Mouse (Mus musculus) gastrocnemius, adult 8-10 months (tissue): ENCODE measurements at regions not wholly inside any gene's neighbourhood (a gene's known extent, or its start where the extent isn't known, plus 50 kb on each side); places are given as distances from the start of the nearest gene placed in this dataset.
A peak's percentile ranks its signal among the peaks of the same experiment; 100 is the strongest.

Experiments
- DNase-seq, 2 experiments: peaks; one replicate each; pipeline ENCODE4 v3.0.0; 2022; ENCODE audit warnings: low spot score in 2 of 2

DNA sequence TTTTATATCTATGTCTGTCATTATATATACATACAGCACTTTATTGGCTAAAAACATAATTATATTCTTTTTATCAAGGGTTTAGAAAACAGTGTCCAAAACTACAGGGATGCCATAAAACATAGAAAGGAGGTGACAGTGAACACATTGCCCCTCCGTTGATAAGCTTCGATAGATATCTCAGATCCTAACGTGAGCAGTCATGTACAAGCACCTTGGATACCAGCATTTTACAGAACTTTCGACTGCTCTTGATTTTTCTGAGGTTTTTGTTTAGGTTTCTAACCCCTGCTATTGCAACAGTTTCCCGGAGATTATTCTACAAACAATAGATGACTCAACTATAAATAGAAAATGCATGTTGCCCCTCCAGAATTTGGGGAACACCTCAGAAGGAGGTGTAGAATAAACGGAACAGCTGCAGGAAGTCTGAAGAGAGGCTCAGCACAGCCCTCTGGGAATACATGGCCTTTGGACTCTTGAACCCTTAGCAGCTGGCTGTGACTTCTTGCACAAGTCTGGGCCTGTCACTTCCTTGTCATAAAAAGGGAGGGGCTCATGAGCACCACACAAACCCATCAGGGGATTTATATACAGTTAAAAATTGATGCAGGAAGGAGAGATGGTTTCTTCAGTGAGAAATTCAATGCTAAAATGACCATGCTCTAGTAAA is 87.1 kb upstream of the Gpc5 start:
- no peak for DNase-seq

DNA sequence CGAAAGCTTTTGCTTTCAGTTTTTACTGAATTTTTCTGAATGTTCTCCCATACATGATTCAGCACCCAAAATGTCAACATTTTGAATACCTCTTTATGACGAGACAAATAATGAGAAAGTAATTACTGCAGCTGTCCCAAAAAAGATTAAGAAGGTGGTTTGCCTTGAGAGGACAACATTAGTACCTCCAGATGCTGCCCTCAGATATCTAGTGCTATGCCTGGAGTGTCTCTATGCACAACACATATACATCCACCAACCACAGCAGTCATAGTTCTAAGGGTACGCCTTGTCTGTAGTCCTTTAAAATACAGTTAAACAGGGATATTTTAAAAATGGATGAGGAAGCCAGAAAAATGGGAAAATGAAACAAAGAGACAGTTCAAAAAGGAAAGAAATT is 81.1 kb upstream of the Gpc5 start:
- DNase-seq: no peak

DNA sequence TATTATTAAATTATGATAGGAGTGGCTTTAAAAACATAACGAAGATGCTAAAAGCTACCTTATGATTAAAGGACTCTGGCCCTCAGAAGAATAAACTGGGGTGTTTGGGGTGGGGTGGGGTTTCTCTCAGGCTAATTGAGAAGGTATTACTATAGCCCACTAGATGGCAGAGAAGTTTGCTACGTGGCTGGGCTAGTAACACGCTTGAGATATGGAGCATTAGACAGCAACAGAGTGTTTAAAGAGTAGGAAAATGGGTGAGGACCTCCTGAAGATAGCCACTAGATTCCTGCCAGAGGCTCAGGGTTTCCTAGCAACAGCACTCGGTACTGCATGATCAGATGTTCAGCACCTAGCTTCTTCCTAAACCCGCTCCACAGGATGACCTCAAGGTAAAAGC is 76.7 kb upstream of the Gpc5 start:
- no peak for DNase-seq

DNA sequence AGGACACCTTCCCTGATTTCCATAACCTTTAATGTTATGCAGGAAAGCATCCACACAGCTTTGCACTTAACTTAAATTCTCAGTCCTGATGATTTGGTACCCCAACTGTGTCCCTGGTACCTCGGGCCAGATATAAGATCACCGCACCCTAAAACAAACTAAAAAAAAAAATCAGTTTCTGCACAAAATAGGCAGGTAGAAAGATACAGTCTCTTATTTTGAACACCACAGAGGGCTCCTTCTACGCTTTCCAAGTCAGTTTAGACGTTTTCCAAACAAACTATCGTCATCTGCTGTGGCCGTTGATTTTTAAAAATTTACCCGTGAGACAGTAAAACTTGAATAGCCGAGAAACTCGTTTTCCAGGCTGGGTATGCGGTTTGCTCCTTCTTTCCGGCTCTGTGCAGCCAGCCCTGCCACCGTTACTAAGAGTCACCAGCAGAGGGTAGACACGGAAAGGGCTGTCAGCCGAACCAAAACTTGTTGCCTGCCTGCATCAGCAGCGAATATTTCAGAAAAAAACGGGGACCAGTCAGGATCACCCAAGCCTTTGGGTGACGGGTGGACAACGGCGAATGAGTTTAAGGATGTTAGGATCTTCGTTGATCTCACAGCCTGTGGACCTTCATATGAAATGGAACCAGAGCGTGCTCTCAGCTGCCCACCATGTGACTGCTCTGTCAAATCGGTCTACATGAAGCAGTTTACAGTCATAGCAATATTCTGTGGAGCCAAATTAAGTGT is 74.4 kb upstream of the Gpc5 start:
- no peak for DNase-seq

DNA sequence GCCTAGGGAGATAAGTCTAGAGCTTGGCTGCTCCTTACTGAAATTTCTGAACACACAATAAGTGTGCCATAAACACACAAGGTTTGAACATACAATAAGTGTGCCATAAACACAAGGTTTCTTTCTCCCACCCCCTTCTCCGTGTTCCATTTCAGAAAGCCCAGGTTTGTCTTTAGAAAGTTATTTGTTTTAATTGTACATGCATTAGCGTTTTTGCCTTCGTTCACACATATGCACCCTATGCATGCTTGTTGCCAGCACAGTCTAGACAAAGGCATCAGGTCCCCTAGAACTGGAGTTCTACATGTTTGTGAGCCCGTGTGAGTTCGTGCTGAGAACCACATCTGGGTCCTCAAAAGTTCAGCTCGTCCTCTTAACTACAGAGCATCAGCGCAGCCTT is 64.0 kb upstream of the Gpc5 start:
- no peak for DNase-seq

DNA sequence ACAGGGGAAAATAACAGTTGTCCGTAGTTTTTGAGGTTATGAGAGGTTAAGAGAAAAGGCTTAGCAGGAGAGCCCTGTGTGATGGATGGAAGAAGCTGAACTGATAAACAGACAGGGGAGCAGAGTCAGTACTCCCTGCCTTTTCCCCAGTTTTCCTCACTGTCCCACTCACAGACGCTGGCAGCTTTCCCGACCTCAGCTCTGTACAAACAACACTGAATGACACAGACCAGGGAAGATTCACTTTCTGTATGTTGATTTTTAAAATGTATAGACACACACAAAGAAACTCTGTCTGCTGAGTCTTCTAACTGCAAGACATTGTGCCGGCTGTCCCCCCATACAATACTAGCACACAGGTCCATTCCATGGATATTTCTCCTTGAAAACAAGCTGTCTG is 60.3 kb upstream of the Gpc5 start:
- DNase-seq: no peak

DNA sequence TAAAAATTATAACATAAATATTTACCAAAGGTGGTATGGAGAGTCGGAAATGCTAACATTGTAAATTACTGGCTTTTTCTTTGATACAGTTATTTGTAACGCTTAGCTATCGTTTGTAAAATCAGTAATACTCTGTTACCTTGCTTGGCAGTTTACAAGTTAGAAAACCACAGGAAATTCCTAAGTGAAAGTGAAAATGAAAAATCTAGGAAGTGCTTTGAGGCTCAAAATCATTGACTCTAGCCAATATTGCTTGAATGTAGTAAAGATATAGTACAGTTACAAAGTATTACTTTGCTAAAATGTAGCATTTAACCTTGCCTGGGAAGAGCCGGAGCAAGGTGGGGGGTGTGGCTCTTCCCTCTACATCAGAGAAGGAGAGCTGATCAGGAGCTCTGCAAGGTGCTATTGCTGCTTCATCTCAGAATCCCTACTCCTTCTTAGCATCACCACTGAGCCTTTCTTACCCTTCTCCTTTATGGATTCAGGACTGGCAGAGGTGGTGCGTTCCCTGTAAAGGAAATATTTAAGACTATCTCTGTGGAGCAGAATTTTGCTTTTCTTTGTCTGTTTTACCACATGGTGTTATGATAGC is 58.5 kb upstream of the Gpc5 start:
- no peak for DNase-seq

DNA sequence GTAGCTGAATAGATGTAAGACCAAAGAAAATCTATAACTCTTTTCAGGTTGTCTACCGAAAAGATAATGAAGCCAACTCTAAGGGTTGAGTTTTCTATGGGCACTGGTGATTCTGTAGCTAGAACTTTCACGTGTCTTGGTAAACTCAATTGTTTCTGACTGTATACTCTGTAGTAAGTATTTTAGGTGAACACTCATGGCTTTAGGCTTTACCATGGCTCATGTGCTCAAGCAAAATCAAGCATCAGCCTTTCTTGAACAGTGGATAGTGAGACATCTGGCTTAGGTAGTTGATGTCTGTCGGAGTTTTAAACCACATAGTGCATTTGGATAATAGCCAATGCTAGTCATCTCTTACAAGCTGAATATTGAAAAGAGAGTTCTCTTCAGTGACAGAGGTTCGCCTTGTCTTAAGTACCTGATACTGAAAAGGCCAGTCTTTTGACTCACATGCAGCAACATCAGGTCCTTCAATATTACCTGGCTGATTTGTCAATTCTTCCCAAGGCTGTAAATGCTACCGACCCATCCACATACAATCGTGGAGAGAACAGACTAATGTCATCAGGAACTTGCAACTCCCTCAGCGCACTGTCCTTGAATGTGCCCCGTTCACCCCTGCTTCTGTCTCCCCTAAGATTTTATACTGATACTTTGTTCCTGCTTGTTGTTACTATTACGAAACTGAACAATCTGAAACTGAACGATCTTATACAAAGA is 57.1 kb upstream of the Gpc5 start:
- DNase-seq: no peak

DNA sequence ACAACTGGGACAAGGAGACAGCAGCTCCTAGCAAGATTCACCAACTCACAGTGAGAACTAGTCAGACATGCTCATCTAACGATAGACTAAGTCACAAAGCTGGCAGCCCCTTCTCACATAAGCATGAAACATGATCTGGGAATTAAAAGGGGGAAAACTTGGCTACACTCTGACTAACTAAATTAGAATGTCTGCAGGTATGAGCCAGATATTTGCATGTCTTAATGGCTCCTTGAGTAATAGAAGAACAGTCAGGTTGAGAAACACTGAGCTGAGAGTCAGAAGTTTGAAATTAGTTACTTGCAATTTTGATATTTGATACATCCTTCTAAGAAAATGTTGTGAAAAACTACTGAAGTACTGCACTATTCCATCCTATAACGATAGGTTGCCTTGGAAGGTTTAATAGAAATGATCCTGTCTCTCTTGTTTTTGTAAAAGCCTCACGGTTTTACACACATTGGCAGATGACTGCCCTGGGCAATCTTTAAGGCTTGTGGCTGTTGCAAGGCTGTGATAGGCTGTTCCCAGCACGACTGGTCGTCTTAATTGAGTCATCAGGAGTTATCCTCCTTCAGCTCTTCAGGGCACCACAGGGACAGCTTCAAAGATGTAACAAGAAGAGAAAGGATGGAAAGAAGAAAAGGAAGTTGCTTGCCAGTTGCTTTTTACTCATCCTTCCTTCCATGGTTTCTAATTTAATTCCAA is 54.8 kb upstream of the Gpc5 start:
- no peak for DNase-seq

DNA sequence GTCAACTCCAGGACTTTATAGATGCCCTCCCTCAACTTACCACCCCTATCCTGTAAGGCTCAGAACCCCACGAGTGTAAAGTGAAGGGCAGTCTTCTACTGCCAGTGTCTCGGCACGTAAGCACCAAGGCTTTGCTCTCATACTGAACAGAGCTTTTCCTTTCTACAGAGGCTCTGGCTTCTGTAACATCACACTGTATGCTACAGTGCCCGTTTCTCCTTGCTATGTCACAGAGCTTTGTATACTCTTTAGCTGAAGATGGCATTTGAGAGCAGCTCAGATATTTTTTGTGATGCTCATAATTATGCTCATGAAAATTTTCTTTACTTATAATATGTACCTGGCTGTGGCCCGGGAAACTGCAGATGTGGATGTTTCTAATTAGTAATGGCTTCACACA is 53.2 kb upstream of the Gpc5 start:
- DNase-seq: no peak

DNA sequence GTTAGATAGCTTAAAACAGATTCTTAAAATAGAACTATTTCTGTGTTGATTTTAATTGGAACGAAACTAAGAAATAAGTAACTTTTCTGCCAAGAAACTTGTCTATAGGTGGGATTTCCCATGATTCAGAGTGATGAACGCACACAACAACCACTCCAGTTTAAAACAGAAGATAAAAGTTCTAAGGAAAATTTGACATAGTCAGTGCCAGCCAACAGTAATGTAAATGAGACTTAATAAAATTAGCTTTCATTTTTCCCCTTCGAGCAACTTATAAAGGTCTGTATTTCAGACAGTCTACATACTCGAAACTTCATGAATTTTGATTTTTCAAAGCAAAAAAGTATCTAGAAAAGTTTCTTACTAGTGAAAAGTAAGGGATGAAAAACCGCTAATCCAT is 52.5 kb upstream of the Gpc5 start:
- no peak for DNase-seq

DNA sequence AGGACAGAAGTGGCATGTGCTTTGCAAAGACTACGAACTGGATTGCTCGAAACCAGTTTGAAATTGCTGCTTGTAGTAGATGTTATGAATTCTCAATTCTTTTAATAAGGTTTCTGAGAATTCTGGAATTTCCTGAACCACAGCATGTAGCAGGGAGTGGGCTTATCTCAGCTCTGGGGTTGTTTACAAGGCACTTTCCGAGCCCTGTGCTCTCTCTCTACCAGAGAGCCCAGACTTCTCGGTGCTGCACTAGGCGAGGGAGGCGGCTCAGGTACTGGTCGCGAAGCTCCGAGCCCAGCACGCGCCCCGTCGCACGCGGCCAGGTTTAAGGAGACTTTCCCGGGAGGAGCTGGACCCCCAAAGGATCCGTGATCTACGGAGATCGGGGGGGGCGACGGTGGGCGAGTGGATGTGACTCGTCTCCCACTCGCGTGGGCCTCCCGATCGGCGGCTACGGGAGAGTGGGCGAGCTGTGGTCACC is 51.9 kb upstream of the Gpc5 start:
- no peak for DNase-seq

DNA sequence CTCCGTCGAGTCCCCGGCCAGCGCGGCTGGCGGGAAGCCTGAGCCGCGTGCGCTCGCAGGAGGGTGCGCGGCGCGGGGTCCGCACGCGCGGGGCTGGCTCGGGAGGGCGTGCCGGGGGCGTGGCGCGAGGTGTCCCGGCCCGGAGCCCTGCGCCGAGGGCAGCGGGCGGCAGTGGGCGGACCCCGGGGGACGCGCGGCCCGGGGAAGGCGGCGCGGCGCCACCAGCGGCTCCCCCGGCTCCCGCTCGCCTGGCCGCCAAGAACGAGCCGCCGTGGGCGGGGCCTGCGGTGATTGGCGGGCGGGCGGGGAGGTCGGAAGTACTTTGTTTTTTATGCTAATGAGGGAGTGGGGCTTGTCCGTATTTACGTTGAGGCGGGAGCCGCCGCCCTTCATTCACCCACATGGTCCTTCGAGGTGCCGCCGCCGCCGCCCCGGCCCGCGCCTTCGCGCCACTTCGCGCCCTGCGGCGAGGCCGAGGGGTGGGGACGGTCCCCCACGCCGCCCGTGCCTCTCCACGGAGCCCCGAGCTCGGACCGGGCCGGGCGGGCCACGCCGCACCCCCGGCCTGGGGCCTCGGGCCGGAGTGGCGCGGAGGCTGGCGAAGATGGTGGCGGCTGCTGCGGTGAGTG is 51.3 kb upstream of the Gpc5 start:
- peak; percentile 68 to 75 for DNase-seq

DNA sequence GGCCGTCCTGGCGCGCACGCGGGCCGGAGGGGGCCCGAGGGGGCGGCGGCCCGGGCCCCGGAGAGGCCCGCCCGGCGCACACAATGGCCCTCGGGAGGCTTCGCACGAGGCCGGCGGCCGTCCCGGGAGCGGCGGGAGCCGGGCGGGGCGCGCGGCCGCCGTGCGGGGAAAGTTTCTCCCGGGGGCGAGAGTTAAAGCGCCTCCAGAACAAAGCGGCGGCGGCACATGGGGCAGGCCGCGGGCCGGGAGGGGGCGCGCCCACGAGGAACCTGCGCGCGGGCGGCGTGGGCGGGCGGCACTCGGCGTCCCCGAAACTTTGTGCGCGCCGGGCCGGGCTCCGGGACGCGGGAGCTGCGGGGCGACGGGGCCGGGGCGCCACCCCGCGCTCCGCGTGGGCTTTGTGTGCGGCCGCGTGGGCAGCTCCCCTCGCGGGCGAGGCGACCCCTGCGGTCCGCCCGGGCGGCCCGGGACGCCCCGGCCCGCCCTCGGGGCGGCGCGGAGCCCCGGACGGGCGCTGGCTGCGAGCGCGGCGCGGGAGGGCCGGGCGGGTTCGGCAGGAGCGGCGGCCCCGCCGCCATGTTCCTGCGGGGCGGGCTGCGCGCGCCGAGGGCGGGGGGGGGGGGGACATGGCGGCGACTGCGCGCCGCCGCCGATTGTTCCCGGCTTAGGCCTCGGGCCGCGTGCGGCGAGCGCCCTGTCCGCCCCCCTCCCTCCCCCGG is 50.5 kb upstream of the Gpc5 start:
- DNase-seq: no peak

DNA sequence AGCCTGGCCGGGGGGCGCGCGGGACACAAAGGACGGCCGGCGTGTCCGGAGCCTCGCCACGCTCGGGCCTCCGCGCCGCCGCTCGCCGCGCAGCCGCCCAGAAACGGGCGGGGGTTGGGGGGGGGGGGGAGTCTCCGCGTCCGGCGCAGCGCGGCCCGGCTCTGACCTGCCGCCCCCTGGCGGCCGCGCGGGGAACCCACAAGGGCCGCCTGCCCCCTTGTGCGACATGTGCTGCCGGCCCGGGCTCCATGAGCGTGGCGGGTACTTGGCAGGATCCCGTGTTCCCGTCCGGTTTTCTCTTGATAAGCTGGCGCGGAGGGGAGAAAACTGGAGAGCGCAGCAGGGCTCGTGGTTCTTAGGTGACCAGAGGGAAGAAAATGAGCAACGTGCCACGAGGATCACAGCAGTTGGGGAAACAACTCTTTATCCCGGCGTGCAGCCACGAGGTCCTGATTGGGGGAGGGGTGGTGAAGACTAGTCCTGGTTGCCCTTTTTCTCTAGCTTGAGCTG is 49.9 kb upstream of the Gpc5 start:
- peak; percentile 81 to 86 for DNase-seq
